Mouse (Mus musculus): ENCODE measurements around the gene Fchsd2.

GRCm38 (mm10) chr7:101107073-101107810, 14.6 kb downstream of the Fchsd2 start:
- TF ChIP-seq CTCF (IDR thresholded peaks at IDR 0.05; ENCODE audit: low read depth, low read length) (no peak), GATA1 (IDR thresholded peaks at IDR 0.05; ENCODE audit: borderline replicate concordance, low read length) (no peak), GATA2 (IDR thresholded peaks at IDR 0.05; ENCODE audit: borderline replicate concordance, low read depth, low read length) (no peak)

All from G1E (cell line).